Mouse (Mus musculus): ENCODE data around the gene Wdr83. TPM values are rescaled to one million over a fixed set of nuclear protein-coding genes. Genes with fewer than 3 reads are reported as not detected.
A peak's percentile ranks its signal among the peaks of the same experiment; 100 is the strongest.

Gene Wdr83
- polyA plus RNA-seq, 1 experiment, result 16.8 TPM

GRCm38 (mm10) chr8:85027922-85028321 is 53.2 kb downstream of the Wdr83 start:
- Histone ChIP-seq H3K36me3 (ENCODE audit: control insufficient read depth, insufficient read depth, low read length, poor library complexity, severe bottlenecking) (peaks cover 54% of the 10 kb centered on the region), H3K9me3 (replicated peaks; ENCODE audit: control insufficient read depth, insufficient read depth, low read length, poor library complexity, severe bottlenecking) (no peaks in the 10 kb centered on the region), H3K4me3 (ENCODE audit: low read depth, low read length) (no peak overlapping the region; the same call in 1 of the 2 replicates), H3K4me1 (ENCODE audit: control insufficient read depth, insufficient read depth, low read length) (no peaks in the 10 kb centered on the region), H3K27me3 (ENCODE audit: control insufficient read depth, insufficient read depth, low read length, poor library complexity, severe bottlenecking) (no peaks in the 10 kb centered on the region), H3K9ac (ENCODE audit: low read depth, poor library complexity, severe bottlenecking) (peak overlapping the region; percentile 99), H3K27ac (ENCODE audit: insufficient read depth, low read length) (no peak overlapping the region)
- TF ChIP-seq POLR2A (IDR thresholded peaks at IDR 0.05; ENCODE audit: insufficient read depth, low read length) (no peak), CTCF (IDR thresholded peaks at IDR 0.05; ENCODE audit: low read depth, low read length) (no peak), EP300 (IDR thresholded peaks at IDR 0.05; ENCODE audit: insufficient read depth, low read depth, low read length) (no peak)

DNA sequence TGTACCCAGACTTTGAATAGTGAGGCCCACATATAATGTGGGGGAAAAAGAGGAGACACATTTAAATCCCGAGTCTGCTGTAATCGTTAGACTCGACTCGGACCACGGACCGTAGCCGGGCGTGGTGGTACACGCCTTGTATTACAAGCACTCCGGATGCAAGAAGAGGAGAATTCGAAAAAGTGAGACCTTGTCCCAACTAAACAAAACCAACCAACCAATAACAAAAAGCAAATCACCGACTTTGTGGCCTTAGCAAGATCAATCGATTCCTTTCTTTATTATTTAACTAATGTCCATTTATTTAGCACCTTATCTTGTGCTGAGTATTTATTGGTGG is 53.6 kb downstream of the Wdr83 start:
- no peaks in the 10 kb centered on the region for H3K27me3 ChIP-seq (ENCODE audit: control insufficient read depth, insufficient read depth, low read length, poor library complexity, severe bottlenecking)
- no peaks in the 10 kb centered on the region for H3K4me1 ChIP-seq (ENCODE audit: control insufficient read depth, insufficient read depth, low read length)
- peak overlapping the region; percentile 99 for H3K9ac ChIP-seq (ENCODE audit: low read depth, poor library complexity, severe bottlenecking)
- H3K36me3 ChIP-seq (ENCODE audit: control insufficient read depth, insufficient read depth, low read length, poor library complexity, severe bottlenecking), result peaks cover 55% of the 10 kb centered on the region
- TF ChIP-seq POLR2A (IDR thresholded peaks at IDR 0.05; ENCODE audit: insufficient read depth, low read length), result no peak
- no peak for TF ChIP-seq EP300 (IDR thresholded peaks at IDR 0.05; ENCODE audit: insufficient read depth, low read depth, low read length)
- TF ChIP-seq CTCF (IDR thresholded peaks at IDR 0.05; ENCODE audit: low read depth, low read length), result no peak
- 0 out of 2 replicates have a peak overlapping the region, but pooled peaks have one; percentile 29 for H3K27ac ChIP-seq (ENCODE audit: insufficient read depth, low read length)
- H3K9me3 ChIP-seq (replicated peaks; ENCODE audit: control insufficient read depth, insufficient read depth, low read length, poor library complexity, severe bottlenecking), result no peaks in the 10 kb centered on the region
- H3K4me3 ChIP-seq (ENCODE audit: low read depth, low read length), result peak overlapping the region; percentile 95

GRCm38 (mm10) chr8:85026670-85027515 is 54.2 kb downstream of the Wdr83 start, which contains the start of gene Trir:
Gene Trir, plus strand, starts transcription at chr8:85026823.
- 0 out of 2 replicates have a peak, but pooled peaks have one; percentile 32 for TF ChIP-seq EP300 (IDR thresholded peaks at IDR 0.05; ENCODE audit: insufficient read depth, low read depth, low read length)
- no peak for TF ChIP-seq CTCF (IDR thresholded peaks at IDR 0.05; ENCODE audit: low read depth, low read length)
- peak; percentile 87 for TF ChIP-seq POLR2A (IDR thresholded peaks at IDR 0.05; ENCODE audit: insufficient read depth, low read length)
- 0 out of 2 replicates have a peak within 1 kb of the TSS, but pooled peaks have one; percentile 29 for H3K27ac ChIP-seq (ENCODE audit: insufficient read depth, low read length)
- peaks cover 55% of the 10 kb centered on the region for H3K36me3 ChIP-seq (ENCODE audit: control insufficient read depth, insufficient read depth, low read length, poor library complexity, severe bottlenecking)

DNA sequence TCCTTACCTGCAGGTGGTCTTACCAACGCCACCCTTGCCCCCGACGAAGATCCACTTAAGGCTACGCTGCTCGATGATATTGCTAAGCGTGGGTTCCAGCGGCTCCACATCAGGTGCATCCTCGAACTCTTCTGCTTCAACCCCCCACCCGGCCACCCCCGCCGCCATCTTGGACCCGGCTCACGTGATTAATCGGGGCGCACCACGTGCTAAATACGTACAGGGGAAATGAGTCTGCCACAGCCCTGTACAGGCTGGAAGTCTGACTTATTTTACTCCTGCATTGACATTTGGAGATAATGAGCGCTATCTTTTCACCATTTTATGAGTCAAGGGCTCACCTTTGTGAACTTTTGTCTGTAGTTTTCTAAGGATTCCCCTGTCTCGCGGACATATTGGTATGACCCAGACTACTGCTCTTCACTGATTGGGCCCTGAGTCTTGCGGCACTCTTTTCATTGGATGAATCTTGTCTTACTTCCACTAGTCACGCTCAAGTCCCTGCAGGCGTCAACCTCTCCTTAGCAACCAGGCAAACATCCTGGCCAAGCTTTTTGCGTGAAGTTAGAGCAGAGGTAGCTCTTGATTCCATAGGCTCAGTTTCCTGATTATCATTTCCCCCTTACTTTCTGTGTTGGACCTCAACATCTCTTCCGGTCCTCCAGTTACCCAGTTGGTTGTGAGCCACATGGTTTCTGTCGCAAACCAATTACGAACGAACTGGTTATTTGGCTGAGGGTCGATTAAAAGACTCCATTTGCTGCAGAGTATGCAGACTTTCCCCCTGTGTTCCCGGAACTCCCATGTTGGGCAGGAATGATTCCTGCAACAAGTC is 55.8 kb downstream of the Wdr83 start, which contains the start of gene Asna1:
Asna1 (minus strand) TSS at position 184 of the 835 bp plus-strand sequence.
- no peaks in the 10 kb centered on the region for H3K4me1 ChIP-seq (ENCODE audit: control insufficient read depth, insufficient read depth, low read length)
- peak within 1 kb of the TSS; percentile 73 for H3K27ac ChIP-seq (ENCODE audit: insufficient read depth, low read length)
- peaks cover 52% of the 10 kb centered on the region for H3K36me3 ChIP-seq (ENCODE audit: control insufficient read depth, insufficient read depth, low read length, poor library complexity, severe bottlenecking)
- H3K4me3 ChIP-seq (ENCODE audit: low read depth, low read length), result peak within 1 kb of the TSS; percentile 99
- no peaks in the 10 kb centered on the region for H3K27me3 ChIP-seq (ENCODE audit: control insufficient read depth, insufficient read depth, low read length, poor library complexity, severe bottlenecking)
- TF ChIP-seq CTCF (IDR thresholded peaks at IDR 0.05; ENCODE audit: low read depth, low read length) (no peak), EP300 (IDR thresholded peaks at IDR 0.05; ENCODE audit: insufficient read depth, low read depth, low read length) (no peak), POLR2A (IDR thresholded peaks at IDR 0.05; ENCODE audit: insufficient read depth, low read length) (no peak)
- peak within 1 kb of the TSS; percentile 99 for H3K9ac ChIP-seq (ENCODE audit: low read depth, poor library complexity, severe bottlenecking)
- H3K9me3 ChIP-seq (replicated peaks; ENCODE audit: control insufficient read depth, insufficient read depth, low read length, poor library complexity, severe bottlenecking), result no peaks in the 10 kb centered on the region

More at GRCm38 (mm10) chr8:85026670-85027515, 54.2 kb downstream of the Wdr83 start, which contains the start of gene Trir:
- peak within 1 kb of the TSS; percentile 99 for H3K9ac ChIP-seq (ENCODE audit: low read depth, poor library complexity, severe bottlenecking)
- no peaks in the 10 kb centered on the region for H3K9me3 ChIP-seq (replicated peaks; ENCODE audit: control insufficient read depth, insufficient read depth, low read length, poor library complexity, severe bottlenecking)
- H3K4me1 ChIP-seq (ENCODE audit: control insufficient read depth, insufficient read depth, low read length), result no peaks in the 10 kb centered on the region
- H3K27me3 ChIP-seq (ENCODE audit: control insufficient read depth, insufficient read depth, low read length, poor library complexity, severe bottlenecking), result no peaks in the 10 kb centered on the region
- H3K4me3 ChIP-seq (ENCODE audit: low read depth, low read length), result peak within 1 kb of the TSS; percentile 95

Other genes with a start within 250 kb of the Wdr83 start
- gene Gadd45gip1, start 249.8 kb downstream of the Wdr83 start, polyA plus RNA-seq (2011; ENCODE audit: insufficient read depth, insufficient read length, low read depth, missing spikeins), result 19.5 and 20.5 TPM in 2 replicates
- gene Rad23a, start 240.6 kb downstream of the Wdr83 start, polyA plus RNA-seq (2011; ENCODE audit: insufficient read depth, insufficient read length, low read depth, missing spikeins), result 68.0 and 76.1 TPM in 2 replicates
- 507 and 546 TPM in 2 replicates for gene Calr, start 234.4 kb downstream of the Wdr83 start, polyA plus RNA-seq (2011; ENCODE audit: insufficient read depth, insufficient read length, low read depth, missing spikeins)
- 50.8 and 52.6 TPM in 2 replicates for gene Farsa, start 224.3 kb downstream of the Wdr83 start, polyA plus RNA-seq (2011; ENCODE audit: insufficient read depth, insufficient read length, low read depth, missing spikeins)
- gene Syce2, start 209.2 kb downstream of the Wdr83 start, polyA plus RNA-seq (2011; ENCODE audit: insufficient read depth, insufficient read length, low read depth, missing spikeins), result 93.8 and 97.1 TPM in 2 replicates
- 72.5 and 78.5 TPM in 2 replicates for gene Gcdh, start 187.4 kb downstream of the Wdr83 start, polyA plus RNA-seq (2011; ENCODE audit: insufficient read depth, insufficient read length, low read depth, missing spikeins)
- gene Klf1, start 179.4 kb downstream of the Wdr83 start, polyA plus RNA-seq (2011; ENCODE audit: insufficient read depth, insufficient read length, low read depth, missing spikeins), result not detected in 2 replicates
- 27.5 and 30.9 TPM in 2 replicates for gene Dnase2a, start 172.7 kb downstream of the Wdr83 start, polyA plus RNA-seq (2011; ENCODE audit: insufficient read depth, insufficient read length, low read depth, missing spikeins)
- gene Mast1, start 143.9 kb downstream of the Wdr83 start, polyA plus RNA-seq (2011; ENCODE audit: insufficient read depth, insufficient read length, low read depth, missing spikeins), result 0.73 and 1.5 TPM in 2 replicates
- gene Rtbdn, start 134.3 kb downstream of the Wdr83 start, polyA plus RNA-seq (2011; ENCODE audit: insufficient read depth, insufficient read length, low read depth, missing spikeins), result 0.38 TPM in 1 of 2 replicates, not detected in the other
- 4.9 TPM in 1 of 2 replicates, not detected in the other for gene Gm49661, start 111.9 kb downstream of the Wdr83 start, polyA plus RNA-seq (2011; ENCODE audit: insufficient read depth, insufficient read length, low read depth, missing spikeins)
- 226 and 237 TPM in 2 replicates for gene Prdx2, start 111.7 kb downstream of the Wdr83 start, polyA plus RNA-seq (2011; ENCODE audit: insufficient read depth, insufficient read length, low read depth, missing spikeins)
- 79.2 and 88.1 TPM in 2 replicates for gene Rnaseh2a, start 111.5 kb downstream of the Wdr83 start, polyA plus RNA-seq (2011; ENCODE audit: insufficient read depth, insufficient read length, low read depth, missing spikeins)
- gene Junb, start 102.6 kb downstream of the Wdr83 start, polyA plus RNA-seq (2011; ENCODE audit: insufficient read depth, insufficient read length, low read depth, missing spikeins), result 19.0 and 20.4 TPM in 2 replicates
- 41.5 and 41.8 TPM in 2 replicates for gene Hook2, start 90.7 kb downstream of the Wdr83 start, polyA plus RNA-seq (2011; ENCODE audit: insufficient read depth, insufficient read length, low read depth, missing spikeins)
- 0.70 and 1.2 TPM in 2 replicates for gene Best2, start 66.8 kb downstream of the Wdr83 start, polyA plus RNA-seq (2011; ENCODE audit: insufficient read depth, insufficient read length, low read depth, missing spikeins)
- 170 and 171 TPM in 2 replicates for gene Asna1, start 56.0 kb downstream of the Wdr83 start, polyA plus RNA-seq (2011; ENCODE audit: insufficient read depth, insufficient read length, low read depth, missing spikeins)
- gene Trir, start 54.5 kb downstream of the Wdr83 start, polyA plus RNA-seq (2011; ENCODE audit: insufficient read depth, insufficient read length, low read depth, missing spikeins), result 82.4 and 96.1 TPM in 2 replicates
- 193 and 195 TPM in 2 replicates for gene Tnpo2, start 44.4 kb downstream of the Wdr83 start, polyA plus RNA-seq (2011; ENCODE audit: insufficient read depth, insufficient read length, low read depth, missing spikeins)
- gene Fbxw9, start 21.3 kb downstream of the Wdr83 start, polyA plus RNA-seq (2011; ENCODE audit: insufficient read depth, insufficient read length, low read depth, missing spikeins), result 25.1 and 26.3 TPM in 2 replicates
- not detected in 2 replicates for gene Gm5741, start 13.3 kb downstream of the Wdr83 start, polyA plus RNA-seq (2011; ENCODE audit: insufficient read depth, insufficient read length, low read depth, missing spikeins)
- gene Dhps, start 9.5 kb downstream of the Wdr83 start, polyA plus RNA-seq (2011; ENCODE audit: insufficient read depth, insufficient read length, low read depth, missing spikeins), result 43.3 and 47.0 TPM in 2 replicates
- 82.5 and 105 TPM in 2 replicates for gene Wdr83os, start 566 bp downstream of the Wdr83 start, polyA plus RNA-seq (2011; ENCODE audit: insufficient read depth, insufficient read length, low read depth, missing spikeins)
- gene Man2b1, start 2.0 kb upstream of the Wdr83 start, polyA plus RNA-seq (2011; ENCODE audit: insufficient read depth, insufficient read length, low read depth, missing spikeins), result 36.0 and 42.2 TPM in 2 replicates
- gene Zfp791, start 41.8 kb upstream of the Wdr83 start, polyA plus RNA-seq (2011; ENCODE audit: insufficient read depth, insufficient read length, low read depth, missing spikeins), result 2.0 and 2.2 TPM in 2 replicates
- 1.3 and 1.5 TPM in 2 replicates for gene Cks1brt, start 70.6 kb upstream of the Wdr83 start, polyA plus RNA-seq (2011; ENCODE audit: insufficient read depth, insufficient read length, low read depth, missing spikeins)
- not detected in 2 replicates for gene Olfr371, start 144.7 kb upstream of the Wdr83 start, polyA plus RNA-seq (2011; ENCODE audit: insufficient read depth, insufficient read length, low read depth, missing spikeins)
- gene Orc6, start 218.3 kb upstream of the Wdr83 start, polyA plus RNA-seq (2011; ENCODE audit: insufficient read depth, insufficient read length, low read depth, missing spikeins), result 123 and 125 TPM in 2 replicates
- gene Vps35, start 218.5 kb upstream of the Wdr83 start, polyA plus RNA-seq (2011; ENCODE audit: insufficient read depth, insufficient read length, low read depth, missing spikeins), result 132 and 146 TPM in 2 replicates